Mouse (Mus musculus): ENCODE data around the gene Cdkal1.

The Cdkal1 gene

DNA sequence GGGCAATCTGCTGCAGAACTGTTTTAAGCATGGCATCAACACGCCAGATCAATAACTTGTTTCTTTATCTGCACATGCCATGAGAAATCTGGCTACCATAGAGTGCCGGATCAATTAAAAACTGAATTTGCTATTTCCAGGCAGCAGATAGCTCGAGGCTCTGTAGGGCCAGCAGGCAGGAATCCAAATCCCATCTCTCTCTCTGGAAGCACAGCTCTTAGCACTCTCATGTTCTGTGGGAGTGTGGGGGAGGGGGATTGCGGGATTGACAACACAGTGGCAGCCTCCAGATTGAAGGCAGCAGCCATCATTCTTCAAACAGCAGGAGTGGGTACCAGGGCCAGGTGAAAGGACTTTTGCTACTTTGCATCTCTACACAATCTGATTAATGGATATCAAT lies 420.7 kb downstream of the Cdkal1 start:
- TF ChIP-seq NANOG (IDR thresholded peaks at IDR 0.05; ENCODE audit: borderline replicate concordance, low read length) (no peak), CTCF (conservative IDR thresholded peaks at IDR 0.05; ENCODE audit: low read length) (no peak), POU5F1 (IDR thresholded peaks at IDR 0.05; ENCODE audit: borderline replicate concordance, low read length) (no peak)
- no peaks in the 10 kb centered on the region for H3K4me1 ChIP-seq (replicated peaks; ENCODE audit: low read depth, low read length)
- no peaks in the 10 kb centered on the region for H3K27me3 ChIP-seq (ENCODE audit: insufficient read depth, low read length)
- H3K9me3 ChIP-seq (ENCODE audit: low read length): no peaks in the 10 kb centered on the region
- H3K4me3 ChIP-seq (replicated peaks; ENCODE audit: low read length): no peak overlapping the region
- H3K36me3 ChIP-seq (ENCODE audit: insufficient read depth, low read length): no peaks in the 10 kb centered on the region

DNA sequence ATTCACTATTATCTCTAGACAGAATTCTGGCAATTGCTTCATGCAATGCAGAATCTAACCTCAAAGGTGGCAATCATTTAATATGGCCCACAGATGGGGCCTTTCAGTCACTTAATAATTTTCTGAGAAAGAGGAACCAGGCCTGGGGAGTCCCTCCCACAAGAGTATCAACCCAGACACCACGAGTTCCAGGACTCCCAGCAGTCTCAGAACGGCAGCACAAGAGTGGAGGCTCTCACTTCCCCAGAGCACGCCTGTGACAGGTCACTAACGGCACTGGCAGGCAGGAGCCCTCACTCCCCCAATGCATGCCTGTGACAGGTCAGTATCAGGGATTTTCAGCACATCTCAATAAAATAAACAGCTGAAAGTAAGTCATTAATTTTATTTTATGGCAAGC lies 424.6 kb downstream of the Cdkal1 start:
- H3K27me3 ChIP-seq (ENCODE audit: insufficient read depth, low read length): no peaks in the 10 kb centered on the region

DNA sequence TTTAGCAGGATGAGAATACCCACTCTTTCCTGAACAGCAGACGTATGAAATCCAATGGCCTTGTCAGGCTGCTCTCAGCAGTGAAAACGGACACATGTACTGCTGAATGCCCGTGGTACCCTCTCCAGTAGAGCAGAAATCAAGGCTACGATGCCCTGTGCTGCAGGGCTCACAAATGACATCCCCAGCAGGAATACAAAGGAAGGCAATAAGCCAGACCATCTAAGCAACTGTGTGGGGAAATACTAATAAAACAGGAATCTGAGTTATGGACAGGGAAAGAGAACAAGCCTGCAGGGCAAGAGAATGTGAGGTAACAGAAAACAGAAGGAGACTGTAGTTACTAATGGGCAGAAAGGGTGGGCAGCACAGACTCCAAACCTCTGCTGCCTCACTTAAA lies 425.6 kb downstream of the Cdkal1 start:
- H3K36me3 ChIP-seq (ENCODE audit: insufficient read depth, low read length): no peaks in the 10 kb centered on the region
- no peaks in the 10 kb centered on the region for H3K4me1 ChIP-seq (replicated peaks; ENCODE audit: low read depth, low read length)
- H3K27me3 ChIP-seq (ENCODE audit: insufficient read depth, low read length): no peaks in the 10 kb centered on the region
- no peak for TF ChIP-seq POU5F1 (IDR thresholded peaks at IDR 0.05; ENCODE audit: borderline replicate concordance, low read length)
- no peak for TF ChIP-seq NANOG (IDR thresholded peaks at IDR 0.05; ENCODE audit: borderline replicate concordance, low read length)
- no peak for TF ChIP-seq CTCF (conservative IDR thresholded peaks at IDR 0.05; ENCODE audit: low read length)
- no peak overlapping the region for H3K4me3 ChIP-seq (replicated peaks; ENCODE audit: low read length)
- H3K9me3 ChIP-seq (ENCODE audit: low read length): no peaks in the 10 kb centered on the region

More for the DNA sequence above, 424.6 kb downstream of the Cdkal1 start:
- no peaks in the 10 kb centered on the region for H3K36me3 ChIP-seq (ENCODE audit: insufficient read depth, low read length)
- H3K4me1 ChIP-seq (replicated peaks; ENCODE audit: low read depth, low read length): no peaks in the 10 kb centered on the region
- no peaks in the 10 kb centered on the region for H3K9me3 ChIP-seq (ENCODE audit: low read length)
- H3K4me3 ChIP-seq (replicated peaks; ENCODE audit: low read length): no peak overlapping the region
- no peak for TF ChIP-seq CTCF (conservative IDR thresholded peaks at IDR 0.05; ENCODE audit: low read length)

DNA sequence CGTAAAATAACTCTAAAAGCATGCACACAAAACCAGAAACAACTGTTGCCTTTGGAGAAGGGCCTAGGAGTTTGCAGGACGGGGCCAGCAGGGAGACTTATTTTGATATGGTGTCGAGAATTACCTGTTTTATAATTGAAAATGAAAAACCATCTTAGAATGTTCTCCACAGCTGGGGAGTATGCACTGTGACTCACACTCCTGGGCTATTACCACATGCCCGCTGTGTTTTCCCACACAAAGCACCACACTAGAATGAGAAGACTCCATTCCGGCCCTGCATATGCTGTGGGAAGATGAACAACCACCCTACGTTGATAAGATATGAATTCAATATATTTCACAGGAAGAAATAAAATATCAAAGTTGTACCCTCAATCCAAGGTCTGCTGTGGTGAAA lies 426.3 kb downstream of the Cdkal1 start:
- Histone ChIP-seq H3K4me3 (replicated peaks; ENCODE audit: low read length) (no peak overlapping the region), H3K4me1 (replicated peaks; ENCODE audit: low read depth, low read length) (no peaks in the 10 kb centered on the region), H3K9me3 (ENCODE audit: low read length) (no peaks in the 10 kb centered on the region), H3K36me3 (ENCODE audit: insufficient read depth, low read length) (no peaks in the 10 kb centered on the region), H3K27me3 (ENCODE audit: insufficient read depth, low read length) (no peaks in the 10 kb centered on the region)
- no peak for TF ChIP-seq POU5F1 (IDR thresholded peaks at IDR 0.05; ENCODE audit: borderline replicate concordance, low read length)
- TF ChIP-seq CTCF (conservative IDR thresholded peaks at IDR 0.05; ENCODE audit: low read length): no peak
- TF ChIP-seq NANOG (IDR thresholded peaks at IDR 0.05; ENCODE audit: borderline replicate concordance, low read length): no peak

DNA sequence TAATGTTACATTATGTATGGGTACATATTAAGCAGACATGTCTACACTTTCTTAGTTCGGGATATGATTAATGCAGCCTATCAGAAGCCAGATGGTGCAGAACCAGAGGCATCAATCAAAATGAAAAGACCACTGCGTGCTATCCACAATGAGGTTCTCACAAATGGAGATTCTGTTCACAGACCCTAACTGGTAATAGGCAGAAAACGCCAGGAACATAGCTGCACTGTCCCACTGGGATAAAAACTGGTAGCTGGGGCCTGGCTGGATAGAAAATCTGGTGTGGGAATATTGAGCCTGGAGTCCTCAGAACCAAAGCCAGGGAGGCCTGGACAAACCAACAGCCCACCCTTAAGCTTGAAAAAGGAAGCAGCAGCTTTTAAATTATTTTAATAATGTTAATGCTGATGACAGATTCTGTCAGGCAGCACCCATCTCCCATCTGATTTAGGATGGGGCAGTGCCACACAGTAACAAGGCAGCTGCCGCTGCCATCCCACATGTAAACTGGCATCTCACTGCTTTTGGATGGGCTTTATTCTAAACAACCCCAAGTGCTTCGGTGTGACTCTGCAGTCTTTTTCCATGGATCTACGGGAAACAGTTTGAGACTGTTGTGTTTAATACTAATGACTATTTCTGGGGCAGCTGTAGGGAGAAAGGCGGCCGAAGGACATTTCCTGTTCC lies 438.9 kb downstream of the Cdkal1 start:
- no peaks in the 10 kb centered on the region for H3K9me3 ChIP-seq (ENCODE audit: low read length)
- no peaks in the 10 kb centered on the region for H3K27me3 ChIP-seq (ENCODE audit: insufficient read depth, low read length)
- H3K36me3 ChIP-seq (ENCODE audit: insufficient read depth, low read length): no peaks in the 10 kb centered on the region
- no peaks in the 10 kb centered on the region for H3K4me1 ChIP-seq (replicated peaks; ENCODE audit: low read depth, low read length)
- TF ChIP-seq POU5F1 (IDR thresholded peaks at IDR 0.05; ENCODE audit: borderline replicate concordance, low read length): no peak
- TF ChIP-seq NANOG (IDR thresholded peaks at IDR 0.05; ENCODE audit: borderline replicate concordance, low read length): no peak
- no peak for TF ChIP-seq CTCF (conservative IDR thresholded peaks at IDR 0.05; ENCODE audit: low read length)
- no peak overlapping the region for H3K4me3 ChIP-seq (replicated peaks; ENCODE audit: low read length)

DNA sequence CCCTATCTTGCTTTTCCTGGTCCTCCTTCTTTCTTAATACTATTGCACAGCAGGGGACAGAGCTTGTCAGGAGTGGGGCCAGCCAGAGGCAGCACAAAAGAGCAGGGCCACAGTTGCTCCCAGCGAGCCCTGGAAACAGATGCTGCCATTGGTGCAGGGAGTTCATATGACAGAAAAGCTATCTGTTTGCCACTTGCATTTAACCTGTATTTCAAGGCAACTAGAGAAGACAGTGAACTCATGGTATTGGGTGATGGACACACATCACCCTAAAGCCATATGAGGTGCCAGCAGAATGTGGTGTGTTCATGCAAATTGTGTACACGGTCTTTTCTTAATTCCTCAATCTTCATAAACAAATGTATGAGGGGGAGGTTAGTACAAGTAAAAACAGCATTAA lies 439.5 kb downstream of the Cdkal1 start:
- Histone ChIP-seq H3K9me3 (ENCODE audit: low read length) (no peaks in the 10 kb centered on the region), H3K4me1 (replicated peaks; ENCODE audit: low read depth, low read length) (no peaks in the 10 kb centered on the region), H3K27me3 (ENCODE audit: insufficient read depth, low read length) (no peaks in the 10 kb centered on the region), H3K4me3 (replicated peaks; ENCODE audit: low read length) (no peak overlapping the region), H3K36me3 (ENCODE audit: insufficient read depth, low read length) (no peaks in the 10 kb centered on the region)
- TF ChIP-seq CTCF (conservative IDR thresholded peaks at IDR 0.05; ENCODE audit: low read length): no peak
- no peak for TF ChIP-seq NANOG (IDR thresholded peaks at IDR 0.05; ENCODE audit: borderline replicate concordance, low read length)
- TF ChIP-seq POU5F1 (IDR thresholded peaks at IDR 0.05; ENCODE audit: borderline replicate concordance, low read length): no peak

DNA sequence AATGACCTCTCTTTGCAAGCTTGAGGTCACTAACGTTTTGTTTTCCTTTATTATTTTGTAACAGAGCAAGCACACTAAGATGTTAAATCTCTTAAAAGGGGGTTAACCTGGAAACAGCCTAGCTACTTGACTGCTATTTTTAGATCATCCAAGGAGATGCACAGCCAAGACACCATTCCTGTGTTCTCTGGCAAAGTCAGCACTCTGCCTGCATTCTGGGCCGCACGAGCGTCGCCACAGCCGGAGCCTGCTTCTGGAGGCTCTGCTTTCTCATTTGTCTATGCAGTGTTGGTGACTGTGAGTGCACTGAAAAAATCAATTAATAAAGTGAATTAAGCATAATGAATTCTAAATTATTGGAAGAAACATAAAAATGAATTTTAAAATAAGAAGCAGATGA lies 440.6 kb downstream of the Cdkal1 start:
- Histone ChIP-seq H3K4me1 (replicated peaks; ENCODE audit: low read depth, low read length) (no peaks in the 10 kb centered on the region), H3K27me3 (ENCODE audit: insufficient read depth, low read length) (no peaks in the 10 kb centered on the region), H3K9me3 (ENCODE audit: low read length) (no peaks in the 10 kb centered on the region), H3K4me3 (replicated peaks; ENCODE audit: low read length) (no peak overlapping the region), H3K36me3 (ENCODE audit: insufficient read depth, low read length) (no peaks in the 10 kb centered on the region)
- no peak for TF ChIP-seq POU5F1 (IDR thresholded peaks at IDR 0.05; ENCODE audit: borderline replicate concordance, low read length)
- no peak for TF ChIP-seq CTCF (conservative IDR thresholded peaks at IDR 0.05; ENCODE audit: low read length)

DNA sequence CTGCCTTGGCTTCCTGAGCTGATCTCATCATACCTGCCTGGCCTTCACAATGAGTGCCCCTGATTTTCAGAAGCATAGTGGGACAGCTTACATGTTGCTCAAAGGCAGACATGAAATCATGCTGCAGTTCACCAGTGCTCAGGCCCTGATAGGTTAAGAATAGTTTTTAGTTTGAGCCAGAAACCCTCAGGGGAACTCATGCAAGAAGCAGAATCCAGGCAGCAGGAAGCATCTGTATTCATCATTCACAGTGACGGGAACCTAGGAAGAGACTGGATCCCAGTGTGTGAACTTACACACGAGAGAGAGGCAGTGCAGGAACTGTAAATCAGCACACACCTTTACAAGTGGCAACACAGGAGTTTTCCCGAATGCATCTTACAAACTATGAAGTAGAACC lies 441.0 kb downstream of the Cdkal1 start:
- no peak overlapping the region for H3K4me3 ChIP-seq (replicated peaks; ENCODE audit: low read length)
- no peak for TF ChIP-seq NANOG (IDR thresholded peaks at IDR 0.05; ENCODE audit: borderline replicate concordance, low read length)
- no peak for TF ChIP-seq CTCF (conservative IDR thresholded peaks at IDR 0.05; ENCODE audit: low read length)
- TF ChIP-seq POU5F1 (IDR thresholded peaks at IDR 0.05; ENCODE audit: borderline replicate concordance, low read length): no peak
- no peaks in the 10 kb centered on the region for H3K36me3 ChIP-seq (ENCODE audit: insufficient read depth, low read length)
- no peaks in the 10 kb centered on the region for H3K9me3 ChIP-seq (ENCODE audit: low read length)
- H3K4me1 ChIP-seq (replicated peaks; ENCODE audit: low read depth, low read length): no peaks in the 10 kb centered on the region
- H3K27me3 ChIP-seq (ENCODE audit: insufficient read depth, low read length): no peaks in the 10 kb centered on the region

DNA sequence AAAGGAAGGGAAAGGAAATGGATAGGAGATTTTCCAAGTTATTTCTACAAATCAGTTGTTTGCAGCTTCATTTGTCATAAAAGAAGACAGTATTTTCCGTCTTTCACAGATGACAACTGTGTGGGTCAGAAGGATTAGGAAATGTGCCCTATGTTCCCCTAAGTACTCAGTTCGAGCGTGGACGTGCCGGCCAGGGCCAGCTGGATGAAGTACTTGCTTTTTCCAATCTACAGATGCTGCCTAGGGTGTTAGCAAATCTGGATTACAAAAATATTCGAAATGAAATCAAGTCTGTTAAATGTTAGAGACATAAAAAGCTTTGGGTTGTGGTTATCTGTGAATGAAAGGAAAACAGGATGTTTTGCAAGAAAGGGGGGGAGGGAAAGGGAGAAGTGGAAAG lies 444.3 kb downstream of the Cdkal1 start:
- TF ChIP-seq NANOG (IDR thresholded peaks at IDR 0.05; ENCODE audit: borderline replicate concordance, low read length) (no peak), CTCF (conservative IDR thresholded peaks at IDR 0.05; ENCODE audit: low read length) (no peak), POU5F1 (IDR thresholded peaks at IDR 0.05; ENCODE audit: borderline replicate concordance, low read length) (no peak)
- H3K27me3 ChIP-seq (ENCODE audit: insufficient read depth, low read length): no peaks in the 10 kb centered on the region
- H3K9me3 ChIP-seq (ENCODE audit: low read length): no peaks in the 10 kb centered on the region
- H3K4me3 ChIP-seq (replicated peaks; ENCODE audit: low read length): no peak overlapping the region
- no peaks in the 10 kb centered on the region for H3K4me1 ChIP-seq (replicated peaks; ENCODE audit: low read depth, low read length)
- H3K36me3 ChIP-seq (ENCODE audit: insufficient read depth, low read length): no peaks in the 10 kb centered on the region

Measured in E14TG2a.4 (cell line).